Mouse (Mus musculus) megakaryocyte, embryonic 14.5 days (primary cell): ENCODE results near the gene Pyroxd1.

Experiments
- FLI1 ChIP-seq: IDR thresholded peaks from 2 replicates; pipeline ENCODE4 v1.6.1; 2012; ENCODE audit warnings: low read length, inconsistent platforms, mixed read lengths
- GATA1 ChIP-seq: IDR thresholded peaks from 3 replicates; pipeline ENCODE4 v1.6.1; 2012; ENCODE audit warnings: mixed read lengths, low read length, inconsistent platforms, borderline replicate concordance

DNA sequence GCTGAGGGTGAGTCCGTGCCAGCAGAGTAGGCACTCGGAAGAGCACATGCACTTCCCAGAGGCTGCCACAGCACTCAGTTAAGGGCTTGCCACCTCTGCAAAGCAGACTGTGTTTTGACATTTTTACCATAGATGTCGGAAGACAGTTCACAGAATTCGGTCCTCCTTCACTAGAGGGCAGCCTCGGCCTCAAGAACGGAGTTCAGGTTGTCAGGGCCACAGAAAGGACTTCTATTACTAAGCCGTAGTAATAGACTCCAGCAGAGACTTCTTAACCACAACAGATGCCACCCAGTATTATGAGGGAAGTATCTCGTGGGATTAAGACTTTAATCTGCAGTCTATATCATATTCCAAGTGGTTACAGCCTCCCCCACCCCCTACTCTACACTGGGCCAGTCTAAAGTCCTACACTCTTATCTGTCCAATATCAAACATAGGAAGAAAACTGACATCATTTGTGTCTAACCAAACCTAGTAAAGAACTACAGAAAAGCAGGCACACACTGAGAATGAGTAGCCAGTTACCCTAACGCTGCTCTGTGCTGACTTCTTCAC, 17.6 kb downstream of the Pyroxd1 start:
- TF ChIP-seq GATA1 (no peak), FLI1 (no peak)
